Mouse (Mus musculus): ENCODE measurements around the gene Srp68. TPM values are rescaled to one million over a fixed set of nuclear protein-coding genes. Genes with fewer than 3 reads are reported as not detected.

The Srp68 gene
- polyA plus RNA-seq, 1 experiment from 2014 or later: 89.8 TPM

DNA sequence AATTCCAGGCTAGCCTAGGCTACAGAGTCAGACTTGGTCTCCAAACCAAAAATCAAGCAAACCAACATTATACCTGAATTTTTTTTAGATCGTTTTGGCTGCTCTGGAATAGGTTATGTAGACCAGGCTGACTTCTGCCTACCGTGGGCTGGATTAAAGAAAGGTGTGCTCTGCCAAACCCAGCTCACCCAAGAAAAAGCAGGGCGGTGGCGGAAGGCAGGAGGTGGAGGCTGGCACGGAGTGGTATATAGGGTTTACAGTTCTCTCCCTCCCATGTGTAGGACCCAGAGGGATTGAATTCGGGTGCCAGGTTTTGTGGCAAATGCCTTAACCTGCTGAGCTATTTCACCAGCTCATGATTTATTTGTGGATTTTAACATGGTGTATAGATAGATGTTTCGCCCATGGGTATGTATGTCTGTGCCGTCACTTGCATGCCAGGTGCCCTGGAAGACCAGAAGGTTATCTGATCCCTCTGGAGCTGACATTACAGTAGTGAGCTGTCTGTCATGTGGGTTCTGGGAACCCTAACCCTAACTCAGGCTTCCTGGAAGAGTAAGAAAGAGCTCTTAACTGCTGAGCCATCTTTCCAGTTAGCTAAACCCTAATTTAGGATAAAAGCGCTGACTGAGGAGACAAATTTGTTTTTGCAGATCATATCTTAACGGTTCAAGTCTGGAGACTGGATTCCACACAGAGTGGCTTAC is 33.2 kb upstream of the Srp68 start, which contains the start of gene Exoc7:
Exoc7 (minus strand) TSS at position 215 of the 707 bp plus-strand sequence.
- WGBS: 79% methylated on average over 10 of the region's 10 CpGs
- no peak for DNase-seq
- Histone ChIP-seq H3K4me3 (ENCODE audit: low read depth, low read length) (peak within 1 kb of the TSS; percentile 74), H3K36me3 (ENCODE audit: insufficient read depth) (peaks cover 27% of the 10 kb centered on the region), H3K9me3 (ENCODE audit: low read depth, low read length) (no peaks in the 10 kb centered on the region), H3K4me1 (ENCODE audit: insufficient read depth) (peaks cover 4% of the 10 kb centered on the region), H3K27ac (ENCODE audit: low read depth) (no peak within 1 kb of the TSS; the same call in 1 of the 2 replicates), H3K4me2 (peak within 1 kb of the TSS; percentile 85), H3K27me3 (ENCODE audit: insufficient read depth, low read length) (no peaks in the 10 kb centered on the region), H3K9ac (peak within 1 kb of the TSS; percentile 71)
- no peak for TF ChIP-seq CTCF (IDR thresholded peaks at IDR 0.05; ENCODE audit: low read depth)
- ATAC-seq (ENCODE audit: insufficient read depth): peak; percentile 29; the same call in 1 of the 2 replicates

- H3K4me1 ChIP-seq (ENCODE audit: insufficient read depth): peaks cover 4% of the 10 kb centered on the region; the same call in 1 of the 2 replicates
- whole genome bisulfite sequencing: 1% methylated on average over 53 of the region's 53 CpGs
- no peaks in the 10 kb centered on the region for H3K9me3 ChIP-seq (ENCODE audit: low read depth, low read length)
Measured at GRCm38 (mm10) chr11:116306126-116306982, 32.3 kb upstream of the Srp68 start.

GRCm38 (mm10) chr11:116305423-116305822 is 31.4 kb upstream of the Srp68 start:
- DNase-seq: no peak
- Histone ChIP-seq H3K27ac (ENCODE audit: low read depth) (no peak overlapping the region), H3K27me3 (ENCODE audit: insufficient read depth, low read length) (no peaks in the 10 kb centered on the region), H3K4me1 (ENCODE audit: insufficient read depth) (peaks cover 4% of the 10 kb centered on the region; the same call in 1 of the 2 replicates), H3K9ac (no peak overlapping the region), H3K9me3 (ENCODE audit: low read depth, low read length) (no peaks in the 10 kb centered on the region), H3K36me3 (ENCODE audit: insufficient read depth) (peaks cover 41% of the 10 kb centered on the region), H3K4me3 (ENCODE audit: low read depth, low read length) (peak overlapping the region; percentile 74), H3K4me2 (peak overlapping the region; percentile 85)
- TF ChIP-seq CTCF (IDR thresholded peaks at IDR 0.05; ENCODE audit: low read depth): no peak
- no peak for ATAC-seq (ENCODE audit: insufficient read depth)
- WGBS: 98% methylated on average over 2 of the region's 2 CpGs

More at GRCm38 (mm10) chr11:116306126-116306982, 32.3 kb upstream of the Srp68 start:
- H3K27ac ChIP-seq (ENCODE audit: low read depth): no peak overlapping the region; the same call in 1 of the 2 replicates
- peak overlapping the region; percentile 71 for H3K9ac ChIP-seq
- no peaks in the 10 kb centered on the region for H3K27me3 ChIP-seq (ENCODE audit: insufficient read depth, low read length)
- DNase-seq: peak; percentile 98
- peak; percentile 93 for ATAC-seq (ENCODE audit: insufficient read depth)
- peaks cover 31% of the 10 kb centered on the region for H3K36me3 ChIP-seq (ENCODE audit: insufficient read depth)
- TF ChIP-seq CTCF (IDR thresholded peaks at IDR 0.05; ENCODE audit: low read depth): no peak
- H3K4me2 ChIP-seq: peak overlapping the region; percentile 85
- H3K4me3 ChIP-seq (ENCODE audit: low read depth, low read length): peak overlapping the region; percentile 74

- 88% methylated on average over 6 of the region's 6 CpGs for WGBS
- no peak for TF ChIP-seq CTCF (IDR thresholded peaks at IDR 0.05; ENCODE audit: low read depth)
- H3K27ac ChIP-seq (ENCODE audit: low read depth): no peak overlapping the region
- no peak overlapping the region for H3K4me2 ChIP-seq
- peaks cover 80% of the 10 kb centered on the region for H3K36me3 ChIP-seq (ENCODE audit: insufficient read depth)
- DNase-seq: no peak
- peak overlapping the region; percentile 26; the same call in 1 of the 2 replicates for H3K9ac ChIP-seq
- no peak overlapping the region for H3K4me3 ChIP-seq (ENCODE audit: low read depth, low read length)
- ATAC-seq (ENCODE audit: insufficient read depth): no peak
- H3K9me3 ChIP-seq (ENCODE audit: low read depth, low read length): no peaks in the 10 kb centered on the region
- H3K4me1 ChIP-seq (ENCODE audit: insufficient read depth): no peaks in the 10 kb centered on the region
- no peaks in the 10 kb centered on the region for H3K27me3 ChIP-seq (ENCODE audit: insufficient read depth, low read length)
Measured at GRCm38 (mm10) chr11:116298621-116299020, 24.6 kb upstream of the Srp68 start.

DNA sequence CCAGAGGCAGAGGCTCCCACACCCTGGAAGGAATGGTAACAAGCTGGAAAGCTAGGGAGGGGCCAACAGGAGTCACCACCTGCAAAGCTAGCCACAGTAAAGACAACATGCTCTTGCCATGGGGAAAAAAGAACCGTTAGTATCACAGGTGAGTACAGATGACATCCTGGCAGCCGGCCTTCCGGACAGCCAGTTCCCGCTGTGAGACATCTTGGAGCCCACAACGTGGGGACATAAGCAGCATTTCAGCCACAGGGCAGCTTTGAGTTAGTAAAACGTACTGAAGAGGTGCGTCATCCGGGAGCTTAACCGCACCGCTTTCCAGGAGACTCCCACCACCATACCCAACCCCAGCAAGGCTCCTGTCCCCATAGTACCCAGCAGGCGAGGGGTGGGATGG is 24.2 kb upstream of the Srp68 start:
- no peak overlapping the region for H3K4me3 ChIP-seq (ENCODE audit: low read depth, low read length)
- 87% methylated on average over 11 of the region's 11 CpGs for WGBS
- no peaks in the 10 kb centered on the region for H3K9me3 ChIP-seq (ENCODE audit: low read depth, low read length)
- no peak for DNase-seq
- H3K4me1 ChIP-seq (ENCODE audit: insufficient read depth): no peaks in the 10 kb centered on the region
- no peak for ATAC-seq (ENCODE audit: insufficient read depth)
- TF ChIP-seq CTCF (IDR thresholded peaks at IDR 0.05; ENCODE audit: low read depth): no peak
- H3K36me3 ChIP-seq (ENCODE audit: insufficient read depth): peaks cover 76% of the 10 kb centered on the region
- H3K4me2 ChIP-seq: no peak overlapping the region
- H3K27ac ChIP-seq (ENCODE audit: low read depth): no peak overlapping the region
- no peaks in the 10 kb centered on the region for H3K27me3 ChIP-seq (ENCODE audit: insufficient read depth, low read length)
- H3K9ac ChIP-seq: no peak overlapping the region

- ATAC-seq (ENCODE audit: insufficient read depth) (no peak), DNase-seq (no peak)
- WGBS: 67% methylated on average over 3 of the region's 3 CpGs
- Histone ChIP-seq H3K4me1 (ENCODE audit: insufficient read depth) (no peaks in the 10 kb centered on the region), H3K9me3 (ENCODE audit: low read depth, low read length) (no peaks in the 10 kb centered on the region), H3K9ac (no peak overlapping the region), H3K36me3 (ENCODE audit: insufficient read depth) (peaks cover 70% of the 10 kb centered on the region), H3K27ac (ENCODE audit: low read depth) (no peak overlapping the region), H3K27me3 (ENCODE audit: insufficient read depth, low read length) (no peaks in the 10 kb centered on the region), H3K4me3 (ENCODE audit: low read depth, low read length) (no peak overlapping the region), H3K4me2 (no peak overlapping the region)
- TF ChIP-seq CTCF (IDR thresholded peaks at IDR 0.05; ENCODE audit: low read depth): no peak
Measured at GRCm38 (mm10) chr11:116297017-116297416, 23.0 kb upstream of the Srp68 start.

Data from lung, embryonic 14.5 days (tissue).